ENCODE assay signal across 9 mouse cellular contexts in the genomic region with DNA sequence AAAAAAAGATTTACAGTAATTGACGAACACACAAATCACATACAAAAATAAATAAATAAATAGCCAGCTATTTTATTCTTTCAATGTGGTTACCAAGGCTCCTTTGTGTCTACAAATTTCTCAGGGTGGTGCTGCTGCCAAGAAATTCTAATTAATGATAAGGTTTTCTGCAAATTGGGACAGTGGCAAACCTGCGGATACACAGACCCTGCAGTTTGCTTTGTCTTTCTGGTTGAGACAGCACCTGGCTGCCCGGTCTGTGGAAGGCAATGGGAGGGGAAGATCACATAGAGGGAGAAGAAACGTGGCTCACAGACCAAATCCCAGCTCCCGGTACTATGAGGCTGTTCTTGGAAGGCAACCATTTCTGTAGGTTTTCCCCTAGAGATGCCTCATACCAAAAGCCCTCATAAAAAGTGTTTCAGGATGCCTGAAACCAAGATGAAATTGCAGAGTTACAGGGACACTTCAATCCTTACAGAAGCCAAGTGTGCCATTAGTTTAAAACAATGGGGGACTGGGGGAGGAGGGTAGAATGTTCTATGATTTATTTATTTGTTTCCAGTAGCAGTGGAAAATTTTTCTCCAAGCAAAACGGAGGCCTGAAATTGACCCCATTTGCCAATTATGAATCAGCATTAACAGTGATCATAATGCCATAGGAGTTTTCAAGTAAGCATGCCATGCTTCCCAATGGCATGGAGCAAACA. TPM values are rescaled to one million over a fixed set of nuclear protein-coding genes. Genes with fewer than 3 reads are reported as not detected.
DNase-seq lines count a peak whose midpoint lies in the region; ATAC-seq and TF ChIP-seq lines count a peak whose summit lies in the region.
"Had no signal": no experiment of that assay in that cellular context is flagged by ENCODE, and none has a peak within 500 bp of the region (broad histone marks: within the 10 kb centered on the region; RNA-seq: fewer than 3 reads in every experiment).

No protein-coding gene starts in this region.

- peak overlapping the region; percentile 37; the same call in 1 of the 2 replicates for H3K9ac ChIP-seq in hindbrain, postnatal 0 days (replicated peaks; ENCODE audit: low read length)
- H3K9ac ChIP-seq in stomach, postnatal 0 days (ENCODE audit: low read length) = no peak overlapping the region
- H3K9ac ChIP-seq: lung, embryonic 15.5 days had no signal

- DNase-seq in kidney, adult 2 months = peak; percentile 59
- DNase-seq in kidney, postnatal 25 days = no peak
- DNase-seq in Muller cell, postnatal 12 days (ENCODE audit: inconsistent ontology term) = peak; percentile 79
- DNase-seq in cerebellum, postnatal 25 days = peak; percentile 44 to 54
- peak; percentile 33 for DNase-seq in hindbrain, postnatal 0 days (ENCODE audit: low spot score)
- no peak for DNase-seq in stomach, postnatal 0 days (ENCODE audit: low spot score)
- no peak for DNase-seq in lung, postnatal 10 days
- DNase-seq in ovary, postnatal 10 days (ENCODE audit: low spot score) = no peak

- TF ChIP-seq POLR2A in kidney, adult 2 months (IDR thresholded peaks at IDR 0.05; ENCODE audit: low read depth, low read length) = no peak

- H3K36me3 ChIP-seq in kidney, adult 2 months (ENCODE audit: control insufficient read depth, insufficient read depth, low read length) = no peaks in the 10 kb centered on the region
- no peaks in the 10 kb centered on the region for H3K36me3 ChIP-seq in hindbrain, postnatal 0 days (ENCODE audit: insufficient read depth, low read length)
- H3K36me3 ChIP-seq in stomach, postnatal 0 days (ENCODE audit: control insufficient read depth, insufficient read depth, low read length) = no peaks in the 10 kb centered on the region
- H3K36me3 ChIP-seq: lung, embryonic 15.5 days had no signal

- H3K27ac ChIP-seq in kidney, adult 2 months (ENCODE audit: insufficient read depth, low read depth, low read length) = peak overlapping the region; percentile 75
- peak overlapping the region; percentile 100; the same call in 1 of the 2 replicates for H3K27ac ChIP-seq in hindbrain, postnatal 0 days
- H3K27ac ChIP-seq in stomach, postnatal 0 days (replicated peaks) = no peak overlapping the region
- H3K27ac ChIP-seq: lung, embryonic 15.5 days had no signal

- peak overlapping the region; percentile 65 for H3K4me2 ChIP-seq in hindbrain, postnatal 0 days (ENCODE audit: low read depth, low read length)
- H3K4me2 ChIP-seq in stomach, postnatal 0 days (replicated peaks; ENCODE audit: low read depth) = no peak overlapping the region

- no peak for TF ChIP-seq CTCF in kidney, adult 2 months (conservative IDR thresholded peaks at IDR 0.05; ENCODE audit: insufficient read depth, insufficient read length, low read depth, low read length)
- no peak for TF ChIP-seq CTCF in hindbrain, postnatal 0 days (IDR thresholded peaks at IDR 0.05; ENCODE audit: low read depth)
- no peak for TF ChIP-seq CTCF in stomach, postnatal 0 days (IDR thresholded peaks at IDR 0.05; ENCODE audit: low read depth)

- peaks cover 20% of the 10 kb centered on the region; the same call in 1 of the 2 replicates for H3K4me1 ChIP-seq in kidney, adult 2 months (ENCODE audit: control insufficient read depth, insufficient read depth, low read length)
- peaks cover 29% of the 10 kb centered on the region for H3K4me1 ChIP-seq in hindbrain, postnatal 0 days (ENCODE audit: insufficient read depth, low read length)
- 0 out of 2 replicates have a peak, but pooled peaks cover 2% of the 10 kb centered on the region for H3K4me1 ChIP-seq in stomach, postnatal 0 days (replicated peaks; ENCODE audit: control insufficient read depth, insufficient read depth)

- no peak for TF ChIP-seq EP300 in stomach, postnatal 0 days (optimal IDR thresholded peaks at IDR 0.05)

- 68% methylated on average over 6 of the region's 6 CpGs for WGBS in kidney, adult 2 months
- WGBS in hindbrain, postnatal 0 days = 21% methylated on average over 6 of the region's 6 CpGs
- 59% methylated on average over 6 of the region's 6 CpGs for WGBS in stomach, postnatal 0 days

- no peak for ATAC-seq in hindbrain, postnatal 0 days
- ATAC-seq in stomach, postnatal 0 days (ENCODE audit: low FRiP score, low TSS enrichment) = no peak

- no peaks in the 10 kb centered on the region for H3K27me3 ChIP-seq in kidney, adult 2 months (replicated peaks; ENCODE audit: control insufficient read depth, insufficient read depth, low read length)
- no peaks in the 10 kb centered on the region for H3K27me3 ChIP-seq in hindbrain, postnatal 0 days (ENCODE audit: insufficient read depth, low read length)
- H3K27me3 ChIP-seq in stomach, postnatal 0 days (ENCODE audit: control insufficient read depth, insufficient read depth, low read length) = no peaks in the 10 kb centered on the region
- H3K27me3 ChIP-seq: lung, embryonic 15.5 days had no signal

- H3K4me3 ChIP-seq in kidney, adult 2 months (ENCODE audit: insufficient read depth, low read depth, low read length) = no peak overlapping the region
- H3K4me3 ChIP-seq in hindbrain, postnatal 0 days (ENCODE audit: low read length) = peak overlapping the region; percentile 87
- no peak overlapping the region for H3K4me3 ChIP-seq in stomach, postnatal 0 days (ENCODE audit: low read depth, low read length)
- H3K4me3 ChIP-seq: lung, embryonic 15.5 days had no signal

- no peaks in the 10 kb centered on the region for H3K9me3 ChIP-seq in hindbrain, postnatal 0 days (ENCODE audit: low read length)
- no peaks in the 10 kb centered on the region for H3K9me3 ChIP-seq in stomach, postnatal 0 days (ENCODE audit: control insufficient read depth, low read length)
- H3K9me3 ChIP-seq: lung, embryonic 15.5 days had no signal

RNA-seq across cellular contexts. Expression of a gene that starts 5.2 kb away (rescaled TPM):
- polyA plus RNA-seq in kidney, adult 2 months (2012; rRNA removed) = 6.9 and 7.2 TPM in 2 replicates
- total RNA-seq in hindbrain, postnatal 0 days (2014; rRNA removed) = 47.3 and 48.0 TPM in 2 replicates
- polyA plus RNA-seq in hindbrain, postnatal 0 days (2015; fragmentation: Nextera tagmentation; extraction: Ambion mirVana) = 115 and 120 TPM in 2 replicates
- polyA plus RNA-seq in stomach, postnatal 0 days (2015; fragmentation: Nextera tagmentation; extraction: Ambion mirVana) = 15.4 and 16.4 TPM in 2 replicates

Comparison
In these comparisons a context has a peak if more than half of its experiments do, and no peak if none do; other contexts are left out.
1. DNase-seq: peak in kidney, adult 2 months (single experiment), Muller cell, postnatal 12 days (single experiment), cerebellum, postnatal 25 days (2 of 2) and hindbrain, postnatal 0 days (single experiment); none in kidney, postnatal 25 days (0 of 2), stomach, postnatal 0 days (single experiment), lung, postnatal 10 days (single experiment) and ovary, postnatal 10 days (single experiment).